Mouse (Mus musculus) heart, embryonic 14.5 days (tissue): ENCODE measurements around the gene Fam122a. TPM values are rescaled to one million over a fixed set of nuclear protein-coding genes. Genes with fewer than 3 reads are reported as not detected.

ENCODE experiments used
- ATAC-seq: fragments of 200-750 bp; cut with Nextera tagmentation; 2 replicates; pipeline ENCODE4 v1.8.0; 2017; ENCODE audit warnings: low read depth, moderate TSS enrichment; ENCODE audit not compliant: insufficient number of reproducible peaks, insufficient read depth, low FRiP score
- H3K27ac ChIP-seq, 2 experiments: fragments of 200-500 bp in 1 of 2; fragments of 300-500 bp in 1 of 2; sonication (generic) in 1 of 2; replicated peaks in 1 of 2; 2 replicates each; pipeline ENCODE4 v1.5.1; 2012 to 2014; ENCODE audit warnings: low read depth in 2 of 2, low read length in 2 of 2, control low read depth in 1 of 2, mild to moderate bottlenecking in 1 of 2, mixed read lengths in 1 of 2; ENCODE audit not compliant: control insufficient read depth in 1 of 2, insufficient read depth in 1 of 2
- H3K27me3 ChIP-seq: fragments of 300-500 bp; sonication (generic); 2 replicates; pipeline ENCODE4 v1.6.1; 2014; ENCODE audit warnings: mild to moderate bottlenecking, low read length, control low read depth; ENCODE audit not compliant: control insufficient read depth, insufficient read depth
- H3K36me3 ChIP-seq: fragments of 300-500 bp; sonication (generic); 2 replicates; pipeline ENCODE4 v1.6.1; 2014; ENCODE audit warnings: mild to moderate bottlenecking, control low read depth, low read length, mixed read lengths; ENCODE audit not compliant: control insufficient read depth, insufficient read depth
- H3K4me1 ChIP-seq, 2 experiments: fragments of 200-500 bp in 1 of 2; fragments of 300-500 bp in 1 of 2; sonication (generic) in 1 of 2; 2 replicates each; pipeline ENCODE4 v1.6.1; 2012 to 2014; ENCODE audit warnings: low read length in 2 of 2, control low read depth in 1 of 2, mixed read lengths in 1 of 2; ENCODE audit not compliant: control insufficient read depth in 2 of 2, insufficient read depth in 2 of 2
- H3K4me2 ChIP-seq: fragments of 300-500 bp; sonication (generic); 2 replicates; pipeline ENCODE4 v1.6.1; 2014; ENCODE audit warnings: mild to moderate bottlenecking, low read length
- H3K4me3 ChIP-seq, 2 experiments: fragments of 200-500 bp in 1 of 2; fragments of 300-500 bp in 1 of 2; sonication (generic) in 1 of 2; 2 replicates each; pipeline ENCODE4 v1.5.1; 2012 to 2014; ENCODE audit warnings: low read length in 2 of 2, mild to moderate bottlenecking in 2 of 2, control low read depth in 1 of 2, low read depth in 1 of 2, moderate library complexity in 1 of 2; ENCODE audit not compliant: control insufficient read depth in 1 of 2, insufficient read depth in 1 of 2
- H3K9ac ChIP-seq: fragments of 300-500 bp; sonication (generic); 2 replicates; pipeline ENCODE4 v1.6.1; 2014; ENCODE audit warnings: mild to moderate bottlenecking, low read length
- H3K9me3 ChIP-seq: fragments of 300-500 bp; sonication (generic); 2 replicates; pipeline ENCODE4 v1.6.1; 2016; ENCODE audit warnings: low read length, control low read depth; ENCODE audit not compliant: control insufficient read depth
- WGBS: fragments of 180-500 bp; shearing (Covaris S2); extraction: QIAGEN DNeasy Blood & Tissue Kit; methylation state at CpG from one replicate; pipeline ENCODE4 v1.1.7; 2014; 5-methylcytosine and 5-hydroxymethylcytosine counted together
- polyA plus RNA-seq: library from polyadenylated mRNA; unstranded; fragments of >200 nt; fragmentation: Nextera tagmentation; extraction: Ambion mirVana; gene quantifications from 2 replicates; pipeline ENCODE4 v1.2.1, GENCODE M21; 2014

Gene Fam122a
- polyA plus RNA-seq, 1 experiment from 2014 or later = 49.8 TPM

GRCm38 (mm10) chr19:24515941-24516340 lies 38.8 kb upstream of the Fam122a start:
- no peaks in the 10 kb centered on the region for H3K9me3 ChIP-seq
- H3K9ac ChIP-seq = no peak overlapping the region
- H3K36me3 ChIP-seq = no peaks in the 10 kb centered on the region
- ATAC-seq = no peak
- H3K4me1 ChIP-seq = peaks cover 29 to 40% of the 10 kb centered on the region in 2 experiments
- WGBS = 92% methylated on average over 3 of the region's 3 CpGs
- no peak overlapping the region for H3K27ac ChIP-seq
- H3K4me2 ChIP-seq = no peak overlapping the region
- H3K4me3 ChIP-seq = no peak overlapping the region
- H3K27me3 ChIP-seq = no peaks in the 10 kb centered on the region

GRCm38 (mm10) chr19:24514661-24515642 lies 37.8 kb upstream of the Fam122a start:
- Histone ChIP-seq H3K4me2 (no peak overlapping the region), H3K9me3 (no peaks in the 10 kb centered on the region), H3K9ac (no peak overlapping the region; the same call in 1 of the 2 replicates), H3K36me3 (no peaks in the 10 kb centered on the region), H3K27ac (no peak overlapping the region), H3K4me3 (no peak overlapping the region), H3K4me1 (peaks cover 23 to 34% of the 10 kb centered on the region in 2 experiments), H3K27me3 (no peaks in the 10 kb centered on the region)
- ATAC-seq = no peak
- 75% methylated on average over 15 of the region's 15 CpGs for WGBS

GRCm38 (mm10) chr19:24513105-24513843 lies 36.1 kb upstream of the Fam122a start:
- Histone ChIP-seq H3K27ac (peak overlapping the region; percentile 7 to 24; a peak in 3 of 4 replicates), H3K4me2 (peak overlapping the region; percentile 11), H3K36me3 (no peaks in the 10 kb centered on the region), H3K9me3 (no peaks in the 10 kb centered on the region), H3K4me3 (no peak overlapping the region), H3K27me3 (no peaks in the 10 kb centered on the region), H3K4me1 (peaks cover 31 to 45% of the 10 kb centered on the region in 2 experiments), H3K9ac (no peak overlapping the region; the same call in 1 of the 2 replicates)
- WGBS = 35% methylated on average over 20 of the region's 20 CpGs
- no peak for ATAC-seq

- H3K4me1 ChIP-seq = peaks cover 29 to 47% of the 10 kb centered on the region in 2 experiments
- H3K36me3 ChIP-seq = no peaks in the 10 kb centered on the region
- H3K4me2 ChIP-seq = no peak overlapping the region
- 80% methylated on average over 7 of the region's 7 CpGs for WGBS
- no peak overlapping the region for H3K4me3 ChIP-seq
- no peak overlapping the region for H3K9ac ChIP-seq
- H3K27ac ChIP-seq = no peak overlapping the region
- ATAC-seq = no peak
- H3K27me3 ChIP-seq = no peaks in the 10 kb centered on the region
- H3K9me3 ChIP-seq = no peaks in the 10 kb centered on the region
Measured at GRCm38 (mm10) chr19:24511939-24512338, 34.8 kb upstream of the Fam122a start.

GRCm38 (mm10) chr19:24509391-24509790 lies 32.2 kb upstream of the Fam122a start:
- H3K4me3 ChIP-seq = no peak overlapping the region
- no peaks in the 10 kb centered on the region for H3K36me3 ChIP-seq
- H3K27ac ChIP-seq = no peak overlapping the region
- WGBS = 49% methylated on average over 6 of the region's 6 CpGs
- peaks cover 28 to 48% of the 10 kb centered on the region in 2 experiments for H3K4me1 ChIP-seq
- no peaks in the 10 kb centered on the region for H3K27me3 ChIP-seq
- no peak for ATAC-seq
- no peaks in the 10 kb centered on the region for H3K9me3 ChIP-seq
- H3K9ac ChIP-seq = no peak overlapping the region
- H3K4me2 ChIP-seq = no peak overlapping the region

- Histone ChIP-seq H3K4me2 (no peak overlapping the region), H3K9me3 (no peaks in the 10 kb centered on the region), H3K9ac (no peak overlapping the region), H3K27ac (no peak overlapping the region; a peak in 1 of 4 replicates), H3K4me3 (no peak overlapping the region), H3K27me3 (no peaks in the 10 kb centered on the region), H3K36me3 (no peaks in the 10 kb centered on the region), H3K4me1 (peaks cover 23 to 42% of the 10 kb centered on the region in 2 experiments)
- no peak for ATAC-seq
- WGBS = 40% methylated on average over 13 of the region's 13 CpGs
Measured at GRCm38 (mm10) chr19:24508087-24508767, 31.1 kb upstream of the Fam122a start.

- H3K4me1 ChIP-seq = peaks cover 1 to 8% of the 10 kb centered on the region in 2 experiments; a peak in 3 of 4 replicates
- no peak overlapping the region for H3K9ac ChIP-seq
- no peaks in the 10 kb centered on the region for H3K9me3 ChIP-seq
- H3K27me3 ChIP-seq = no peaks in the 10 kb centered on the region
- 74% methylated on average over 10 of the region's 10 CpGs for WGBS
- H3K4me3 ChIP-seq = no peak overlapping the region
- ATAC-seq = no peak
- H3K4me2 ChIP-seq = no peak overlapping the region
- H3K36me3 ChIP-seq = no peaks in the 10 kb centered on the region
- H3K27ac ChIP-seq = no peak overlapping the region
Measured at GRCm38 (mm10) chr19:24502736-24503421, 25.7 kb upstream of the Fam122a start.
